Mouse (Mus musculus): Measurements from ENCODE around the gene Tsc2. TPM values are rescaled to one million over a fixed set of nuclear protein-coding genes. Genes with fewer than 3 reads are reported as not detected.

Tsc2 gene
- polyA plus RNA-seq, 1 experiment from 2014 or later, result 86.8 TPM

Small RNA genes within 50 kb of the gene (microRNA-seq; reads per million reads assigned to microRNA genes)
- gene Gm24589, result not detected

Other genes starting within 250 kb of the Tsc2 start
- gene Rnps1, start 218.1 kb downstream of the Tsc2 start, polyA plus RNA-seq (2015; fragmentation: Nextera tagmentation; extraction: Ambion mirVana), result 362 and 389 TPM in 2 replicates
- 30.4 and 34.8 TPM in 2 replicates for gene Eci1, start 206.0 kb downstream of the Tsc2 start, polyA plus RNA-seq (2015; fragmentation: Nextera tagmentation; extraction: Ambion mirVana)
- 6.2 and 9.5 TPM in 2 replicates for gene Dnase1l2, start 189.5 kb downstream of the Tsc2 start, polyA plus RNA-seq (2015; fragmentation: Nextera tagmentation; extraction: Ambion mirVana)
- 37.9 and 54.0 TPM in 2 replicates for gene E4f1, start 162.3 kb downstream of the Tsc2 start, polyA plus RNA-seq (2015; fragmentation: Nextera tagmentation; extraction: Ambion mirVana)
- 50.5 and 54.0 TPM in 2 replicates for gene Pgp, start 162.2 kb downstream of the Tsc2 start, polyA plus RNA-seq (2015; fragmentation: Nextera tagmentation; extraction: Ambion mirVana)
- 0.39 and 0.92 TPM in 2 replicates for gene Bricd5, start 158.7 kb downstream of the Tsc2 start, polyA plus RNA-seq (2015; fragmentation: Nextera tagmentation; extraction: Ambion mirVana)
- gene Mlst8, start 153.6 kb downstream of the Tsc2 start, polyA plus RNA-seq (2015; fragmentation: Nextera tagmentation; extraction: Ambion mirVana), result 38.9 and 42.4 TPM in 2 replicates
- gene Caskin1, start 144.0 kb downstream of the Tsc2 start, polyA plus RNA-seq (2015; fragmentation: Nextera tagmentation; extraction: Ambion mirVana), result 18.8 and 30.4 TPM in 2 replicates
- gene Traf7, start 104.7 kb downstream of the Tsc2 start, polyA plus RNA-seq (2015; fragmentation: Nextera tagmentation; extraction: Ambion mirVana), result 108 and 121 TPM in 2 replicates
- 6.8 and 10.9 TPM in 2 replicates for gene Rab26, start 98.4 kb downstream of the Tsc2 start, polyA plus RNA-seq (2015; fragmentation: Nextera tagmentation; extraction: Ambion mirVana)
- 18.3 and 27.6 TPM in 2 replicates for gene Pkd1, start 82.8 kb downstream of the Tsc2 start, polyA plus RNA-seq (2015; fragmentation: Nextera tagmentation; extraction: Ambion mirVana)
- 13.4 and 14.4 TPM in 2 replicates for gene Nthl1, start 50 bp upstream of the Tsc2 start, polyA plus RNA-seq (2015; fragmentation: Nextera tagmentation; extraction: Ambion mirVana)
- 28.1 and 31.2 TPM in 2 replicates for gene Slc9a3r2, start 17.7 kb upstream of the Tsc2 start, polyA plus RNA-seq (2015; fragmentation: Nextera tagmentation; extraction: Ambion mirVana)
- not detected in 2 replicates for gene Npw, start 25.8 kb upstream of the Tsc2 start, polyA plus RNA-seq (2015; fragmentation: Nextera tagmentation; extraction: Ambion mirVana)
- gene Zfp598, start 37.1 kb upstream of the Tsc2 start, polyA plus RNA-seq (2015; fragmentation: Nextera tagmentation; extraction: Ambion mirVana), result 17.9 and 22.0 TPM in 2 replicates
- gene Syngr3, start 57.3 kb upstream of the Tsc2 start, polyA plus RNA-seq (2015; fragmentation: Nextera tagmentation; extraction: Ambion mirVana), result 143 and 193 TPM in 2 replicates
- 35.0 and 35.4 TPM in 2 replicates for gene Gfer, start 63.5 kb upstream of the Tsc2 start, polyA plus RNA-seq (2015; fragmentation: Nextera tagmentation; extraction: Ambion mirVana)
- gene Noxo1, start 63.6 kb upstream of the Tsc2 start, polyA plus RNA-seq (2015; fragmentation: Nextera tagmentation; extraction: Ambion mirVana), result 2.0 and 2.7 TPM in 2 replicates
- gene Tbl3, start 75.0 kb upstream of the Tsc2 start, polyA plus RNA-seq (2015; fragmentation: Nextera tagmentation; extraction: Ambion mirVana), result 83.7 and 85.5 TPM in 2 replicates
- gene Rnf151, start 85.4 kb upstream of the Tsc2 start, polyA plus RNA-seq (2015; fragmentation: Nextera tagmentation; extraction: Ambion mirVana), result not detected in 2 replicates
- 787 and 797 TPM in 2 replicates for gene Rps2, start 85.5 kb upstream of the Tsc2 start, polyA plus RNA-seq (2015; fragmentation: Nextera tagmentation; extraction: Ambion mirVana)
- gene Ndufb10, start 91.8 kb upstream of the Tsc2 start, polyA plus RNA-seq (2015; fragmentation: Nextera tagmentation; extraction: Ambion mirVana), result 220 and 233 TPM in 2 replicates
- not detected in 2 replicates for gene Rpl3l, start 95.2 kb upstream of the Tsc2 start, polyA plus RNA-seq (2015; fragmentation: Nextera tagmentation; extraction: Ambion mirVana)
- gene Msrb1, start 104.0 kb upstream of the Tsc2 start, polyA plus RNA-seq (2015; fragmentation: Nextera tagmentation; extraction: Ambion mirVana), result 20.0 and 21.1 TPM in 2 replicates
- gene Hs3st6, start 120.4 kb upstream of the Tsc2 start, polyA plus RNA-seq (2015; fragmentation: Nextera tagmentation; extraction: Ambion mirVana), result 0.32 TPM in 1 of 2 replicates, not detected in the other
- not detected in 2 replicates for gene Meiob, start 171.7 kb upstream of the Tsc2 start, polyA plus RNA-seq (2015; fragmentation: Nextera tagmentation; extraction: Ambion mirVana)
- gene Hagh, start 207.5 kb upstream of the Tsc2 start, polyA plus RNA-seq (2015; fragmentation: Nextera tagmentation; extraction: Ambion mirVana), result 40.2 and 50.1 TPM in 2 replicates
- gene Fahd1, start 217.7 kb upstream of the Tsc2 start, polyA plus RNA-seq (2015; fragmentation: Nextera tagmentation; extraction: Ambion mirVana), result 14.4 and 17.8 TPM in 2 replicates
- gene Igfals, start 233.4 kb upstream of the Tsc2 start, polyA plus RNA-seq (2015; fragmentation: Nextera tagmentation; extraction: Ambion mirVana), result 0.19 TPM in 1 of 2 replicates, not detected in the other